Mouse (Mus musculus) forebrain, postnatal 0 days (tissue): ENCODE results near the gene Akr1cl. TPM values are rescaled to one million over a fixed set of nuclear protein-coding genes. Genes with fewer than 3 reads are reported as not detected.

Source experiments
- ATAC-seq: fragments of 200-750 bp; cut with Nextera tagmentation; 2 replicates; pipeline ENCODE4 v1.8.0; 2017; ENCODE audit warnings: mild to moderate bottlenecking, moderate library complexity
- DNase-seq: peaks from one replicate; pipeline ENCODE4 v3.0.0-alpha.2; 2015
- H3K27ac ChIP-seq: fragments of 300-500 bp; sonication (generic); 2 replicates; pipeline ENCODE4 v1.5.1; 2014; ENCODE audit warnings: low read depth, mild to moderate bottlenecking, antibody characterized with exemption, low read length, moderate library complexity, mixed read lengths
- H3K27me3 ChIP-seq: fragments of 300-500 bp; sonication (generic); 2 replicates; pipeline ENCODE4 v1.6.1; 2014; ENCODE audit warnings: mild to moderate bottlenecking, low read length, mixed read lengths; ENCODE audit not compliant: insufficient read depth
- H3K36me3 ChIP-seq: fragments of 300-500 bp; sonication (generic); 2 replicates; pipeline ENCODE4 v1.6.1; 2014; ENCODE audit warnings: mild to moderate bottlenecking, moderate library complexity; ENCODE audit not compliant: insufficient read depth
- H3K4me1 ChIP-seq: fragments of 300-500 bp; sonication (generic); 2 replicates; pipeline ENCODE4 v1.6.1; 2014; ENCODE audit warnings: antibody characterized with exemption; ENCODE audit not compliant: insufficient read depth
- H3K4me2 ChIP-seq: fragments of 300-500 bp; sonication (generic); 2 replicates; pipeline ENCODE4 v1.6.1; 2014; ENCODE audit warnings: low read depth, mild to moderate bottlenecking, moderate library complexity
- H3K4me3 ChIP-seq: fragments of 300-500 bp; sonication (generic); 2 replicates; pipeline ENCODE4 v1.5.1; 2014; ENCODE audit warnings: low read depth, low read length, mixed read lengths
- H3K9ac ChIP-seq: fragments of 300-500 bp; sonication (generic); 2 replicates; pipeline ENCODE4 v1.6.1; 2014; ENCODE audit warnings: mild to moderate bottlenecking
- H3K9me3 ChIP-seq: fragments of 300-500 bp; sonication (generic); 2 replicates; pipeline ENCODE4 v1.6.1; 2016; ENCODE audit warnings: low read length
- CTCF ChIP-seq: sonication (generic); IDR thresholded peaks from 2 replicates; pipeline ENCODE4 v1.5.1; 2016; ENCODE audit warnings: antibody characterized with exemption, control low read depth, low read depth
- WGBS: fragments of 180-500 bp; shearing (Covaris S2); extraction: QIAGEN DNeasy Blood & Tissue Kit; methylation state at CpG from one replicate; pipeline ENCODE4 v1.1.7; 2014; 5-methylcytosine and 5-hydroxymethylcytosine counted together
- polyA plus RNA-seq: library from polyadenylated mRNA; unstranded; fragments of >200 nt; fragmentation: Nextera tagmentation; extraction: Ambion mirVana; gene quantifications from 2 replicates; pipeline ENCODE4 v1.2.1, GENCODE M21; 2015
- total RNA-seq: library from RNA; depleted of rRNA; stranded (reverse); fragments of >200 nt; gene quantifications from 2 replicates; pipeline ENCODE4 v1.2.3, GENCODE M21; 2014; rRNA removed

The Akr1cl gene
- total and polyA plus RNA-seq, 2 experiments from 2014 or later: not detected

DNA sequence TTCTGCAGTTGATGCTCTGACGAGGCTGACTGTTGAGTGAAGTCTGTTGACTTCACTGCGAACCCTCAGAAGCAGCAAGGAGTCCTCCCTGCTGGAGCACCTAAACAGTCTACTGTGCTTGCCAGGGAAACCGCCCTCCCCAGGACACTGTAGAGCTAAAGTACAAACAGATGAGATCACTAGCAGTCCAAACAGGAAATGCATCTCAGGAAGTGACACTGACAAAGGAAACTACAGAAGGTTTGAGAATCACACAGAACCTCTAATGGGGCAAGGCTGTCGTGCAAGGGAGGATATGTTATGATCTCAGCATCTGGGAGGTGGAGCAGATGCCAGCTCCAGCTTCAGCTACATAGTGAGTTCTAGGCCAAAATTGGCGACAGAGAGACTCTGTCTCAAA is 61.9 kb downstream of the Akr1cl start:
- Histone ChIP-seq H3K9me3 (no peaks in the 10 kb centered on the region), H3K27ac (no peak overlapping the region), H3K4me2 (no peak overlapping the region), H3K27me3 (no peaks in the 10 kb centered on the region), H3K36me3 (no peaks in the 10 kb centered on the region), H3K9ac (no peak overlapping the region), H3K4me3 (no peak overlapping the region), H3K4me1 (no peaks in the 10 kb centered on the region)
- DNase-seq (no peak), ATAC-seq (no peak)
- TF ChIP-seq CTCF: no peak
- 74% methylated on average over 5 of the region's 5 CpGs for WGBS

Other genes starting within 250 kb of the Akr1cl start
- 9.9 and 13.2 TPM in 2 replicates for gene Plekhm3, start 75.9 kb downstream of the Akr1cl start, total RNA-seq
- gene Plekhm3, start 75.9 kb downstream of the Akr1cl start, polyA plus RNA-seq: 2.5 and 5.3 TPM in 2 replicates
- not detected in 2 replicates for gene Cryge, start 18.4 kb upstream of the Akr1cl start, total RNA-seq
- gene Cryge, start 18.4 kb upstream of the Akr1cl start, polyA plus RNA-seq: not detected in 2 replicates
- not detected in 2 replicates for gene Crygd, start 30.7 kb upstream of the Akr1cl start, total RNA-seq
- not detected in 2 replicates for gene Crygd, start 30.7 kb upstream of the Akr1cl start, polyA plus RNA-seq
- gene Crygc, start 40.9 kb upstream of the Akr1cl start, total RNA-seq: not detected in 2 replicates
- gene Crygc, start 40.9 kb upstream of the Akr1cl start, polyA plus RNA-seq: not detected in 2 replicates
- not detected in 2 replicates for gene Crygb, start 49.5 kb upstream of the Akr1cl start, total RNA-seq
- gene Crygb, start 49.5 kb upstream of the Akr1cl start, polyA plus RNA-seq: 0.31 and 0.52 TPM in 2 replicates
- gene Cryga, start 70.6 kb upstream of the Akr1cl start, total RNA-seq: not detected in 2 replicates
- gene Cryga, start 70.6 kb upstream of the Akr1cl start, polyA plus RNA-seq: 0.39 and 0.44 TPM in 2 replicates
- 0.92 TPM in 1 of 2 replicates, not detected in the other for gene Gm28845, start 86.8 kb upstream of the Akr1cl start, total RNA-seq
- 0.52 TPM in 1 of 2 replicates, not detected in the other for gene Gm28845, start 86.8 kb upstream of the Akr1cl start, polyA plus RNA-seq
- gene D630023F18Rik, start 90.5 kb upstream of the Akr1cl start, total RNA-seq: 6.5 and 9.8 TPM in 2 replicates
- 8.2 and 12.3 TPM in 2 replicates for gene D630023F18Rik, start 90.5 kb upstream of the Akr1cl start, polyA plus RNA-seq
- 366 and 375 TPM in 2 replicates for gene Idh1, start 153.7 kb upstream of the Akr1cl start, total RNA-seq
- 436 and 453 TPM in 2 replicates for gene Idh1, start 153.7 kb upstream of the Akr1cl start, polyA plus RNA-seq
- gene Pikfyve, start 153.9 kb upstream of the Akr1cl start, total RNA-seq: 33.6 and 42.6 TPM in 2 replicates
- gene Pikfyve, start 153.9 kb upstream of the Akr1cl start, polyA plus RNA-seq: 8.3 and 9.9 TPM in 2 replicates
- 2.6 and 3.4 TPM in 2 replicates for gene Pth2r, start 249.3 kb upstream of the Akr1cl start, total RNA-seq
- gene Pth2r, start 249.3 kb upstream of the Akr1cl start, polyA plus RNA-seq: 1.5 and 2.6 TPM in 2 replicates